Mouse (Mus musculus) B cell, adult 2 months (primary cell): ENCODE results near the gene Gpr146.

Experiments used
- DNase-seq, 2 experiments: peaks; one replicate each; pipeline ENCODE4 v3.0.0; 2022

Gene Gpr146

DNA sequence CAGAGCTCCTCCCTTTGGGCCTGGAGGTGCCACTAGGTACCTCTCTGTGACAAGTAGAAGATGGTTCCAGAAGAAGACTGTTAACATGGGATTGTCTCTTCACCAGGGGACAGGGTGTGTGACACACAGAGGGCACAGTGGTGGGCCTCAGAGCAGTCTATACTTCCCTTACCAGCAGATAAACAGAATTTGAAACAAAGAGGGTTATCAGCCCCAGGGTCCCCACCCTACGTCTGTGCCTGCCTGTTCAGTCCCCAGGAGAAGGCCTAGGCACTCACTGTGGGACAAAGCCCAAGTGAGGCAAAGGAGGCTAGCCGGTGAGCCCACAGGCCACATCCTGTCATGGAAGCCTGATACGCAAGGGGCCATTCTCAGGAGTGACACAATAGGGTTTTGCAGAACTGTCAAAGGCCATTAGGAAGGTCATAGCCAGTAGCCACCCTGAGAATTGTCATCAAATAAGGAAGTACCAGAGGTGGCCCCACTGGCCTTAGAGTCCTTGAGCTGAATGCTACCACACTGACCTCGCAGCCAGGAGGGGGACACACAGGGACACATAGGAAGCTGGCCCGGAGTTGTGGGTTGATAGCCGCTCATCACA is 27.4 kb downstream of the Gpr146 start, which contains the start of gene C130050O18Rik:
Gene C130050O18Rik (plus strand): TSS at position 480 of the 601 bp plus-strand sequence.
- DNase-seq, result no peak

DNA sequence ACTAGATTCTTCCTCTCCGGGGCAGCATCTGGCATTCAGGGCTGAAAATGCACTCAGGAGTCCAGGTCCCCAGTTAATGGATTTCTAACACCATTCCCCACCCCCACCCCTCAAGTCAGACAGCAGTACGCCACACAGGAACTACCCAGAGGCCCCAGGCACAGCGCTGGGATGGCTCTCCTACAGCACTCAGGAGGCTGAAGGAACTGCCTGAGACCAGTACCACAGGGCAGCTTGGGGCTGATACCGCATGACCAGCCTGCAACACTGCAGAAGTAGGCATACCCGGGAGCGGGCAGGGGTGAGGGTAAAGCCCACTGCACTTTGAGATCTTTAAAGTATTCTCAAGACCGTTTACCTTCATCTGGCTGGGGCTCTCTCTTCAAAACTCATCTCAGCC is 28.0 kb downstream of the Gpr146 start:
- DNase-seq, result no peak

DNA sequence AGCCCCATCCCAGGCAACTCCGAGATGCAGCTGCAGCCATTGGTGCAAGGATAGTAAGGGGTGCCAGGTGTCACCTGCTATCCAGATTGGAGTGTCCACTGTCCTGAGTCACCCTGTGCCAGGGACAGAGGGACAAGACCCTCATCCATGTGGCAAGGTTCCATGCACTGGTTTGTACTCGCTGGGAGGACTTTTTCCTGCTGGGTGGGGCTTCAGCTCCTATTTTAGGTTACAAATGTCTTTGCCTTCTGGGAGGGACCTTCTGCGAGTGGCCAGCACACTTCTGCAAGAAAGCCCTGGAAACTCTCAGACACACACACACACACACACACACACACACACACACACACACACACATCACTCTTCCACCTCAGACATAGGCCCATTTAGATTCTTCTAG is 28.5 kb downstream of the Gpr146 start:
- no peak for DNase-seq

DNA sequence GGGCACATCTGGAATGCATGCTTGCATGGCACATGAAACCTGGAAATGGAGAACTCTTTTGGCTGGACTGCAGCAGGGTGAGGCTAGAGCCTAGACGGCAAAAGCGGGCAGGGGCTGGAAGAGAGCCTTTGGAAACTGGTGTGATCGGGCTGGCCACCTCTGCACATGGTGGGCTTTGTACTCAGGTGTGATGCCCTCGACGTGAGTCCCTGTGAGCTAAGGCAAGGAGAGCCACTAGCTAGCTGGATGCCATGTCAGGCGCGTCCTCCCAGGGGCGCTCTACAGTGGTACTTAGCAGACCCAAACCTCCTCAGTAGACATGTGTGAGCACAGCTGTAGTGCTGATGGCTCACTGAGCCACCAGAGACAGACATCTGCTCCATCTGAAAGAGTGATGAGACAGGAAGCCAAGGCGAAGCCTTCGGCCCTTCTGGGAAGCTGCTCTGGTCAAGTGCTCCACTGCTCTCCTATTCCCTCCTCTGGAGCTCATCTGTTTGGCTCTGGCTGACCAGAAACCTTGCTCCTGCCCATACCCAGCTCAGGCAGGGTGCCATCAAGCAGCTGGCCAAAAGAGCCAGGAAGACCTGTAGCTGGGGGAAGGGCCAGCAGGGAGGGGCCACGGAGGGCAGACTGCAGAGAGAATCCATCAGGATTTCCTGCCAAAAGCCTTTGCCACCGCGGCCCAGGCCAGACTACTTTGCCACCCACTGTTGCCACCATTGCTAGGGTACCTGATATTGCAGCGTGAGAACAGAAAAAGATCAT is 29.8 kb downstream of the Gpr146 start:
- peak in 1 of 2 experiments; percentile 18 for DNase-seq

DNA sequence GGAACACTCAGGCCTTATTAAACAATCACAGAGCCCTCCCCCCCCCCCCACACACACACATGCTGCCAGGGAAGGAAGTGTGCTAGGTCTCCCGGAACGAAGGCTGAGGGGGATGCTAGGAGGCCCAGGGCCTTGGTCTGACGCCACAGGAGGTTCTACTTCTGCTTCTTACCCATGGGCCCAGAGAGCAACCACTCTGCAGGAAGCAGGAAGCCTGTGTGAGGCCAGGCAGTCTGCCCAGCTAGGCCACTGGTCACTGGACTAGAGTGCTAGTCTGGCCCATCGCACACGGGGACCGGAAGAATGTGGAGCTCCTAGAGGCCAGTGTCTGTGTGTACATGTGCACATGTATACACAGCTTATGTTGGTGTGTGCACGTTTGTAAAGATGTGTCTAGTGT is 31.0 kb downstream of the Gpr146 start:
- DNase-seq, result peak; percentile 53 to 63

DNA sequence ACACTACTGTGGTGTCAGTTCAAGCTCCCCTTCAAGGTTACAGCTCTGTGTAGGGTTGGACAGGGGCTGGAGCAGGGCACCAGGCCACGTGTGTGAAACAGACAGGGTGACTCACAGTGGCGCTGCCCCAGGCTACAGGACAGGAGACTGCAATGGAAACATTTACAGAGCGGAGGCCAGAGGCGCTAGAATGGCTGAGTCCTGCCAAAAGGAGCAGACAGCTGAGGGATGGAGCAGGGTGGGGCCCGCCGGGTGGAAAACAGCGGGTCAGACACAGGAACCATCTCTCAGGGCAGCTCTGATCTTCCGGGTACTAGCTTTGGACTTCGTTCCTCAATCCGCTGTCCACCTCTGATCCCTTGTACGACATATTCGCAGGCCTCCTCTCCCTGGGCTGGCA is 31.9 kb downstream of the Gpr146 start:
- DNase-seq, result no peak

DNA sequence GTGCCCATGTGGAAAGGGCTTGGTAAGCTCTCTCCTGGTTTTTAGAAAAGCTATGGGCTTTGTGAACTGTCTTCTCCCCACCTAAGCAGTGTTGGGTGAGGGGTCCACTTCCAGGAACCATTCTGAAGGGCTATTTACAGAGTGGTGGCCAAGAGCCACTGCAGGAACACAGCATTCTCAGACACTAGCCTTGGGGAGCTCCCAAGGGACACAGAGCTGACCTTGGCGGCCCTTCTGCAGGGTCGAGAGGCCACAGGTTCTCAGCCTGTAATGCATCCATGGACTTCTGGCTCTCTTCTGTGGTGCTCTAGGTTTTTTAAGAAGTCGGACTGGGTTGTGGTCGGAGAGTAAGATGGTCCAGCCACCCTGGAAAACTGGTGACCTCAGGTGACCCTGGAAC is 32.6 kb downstream of the Gpr146 start:
- DNase-seq, result no peak

DNA sequence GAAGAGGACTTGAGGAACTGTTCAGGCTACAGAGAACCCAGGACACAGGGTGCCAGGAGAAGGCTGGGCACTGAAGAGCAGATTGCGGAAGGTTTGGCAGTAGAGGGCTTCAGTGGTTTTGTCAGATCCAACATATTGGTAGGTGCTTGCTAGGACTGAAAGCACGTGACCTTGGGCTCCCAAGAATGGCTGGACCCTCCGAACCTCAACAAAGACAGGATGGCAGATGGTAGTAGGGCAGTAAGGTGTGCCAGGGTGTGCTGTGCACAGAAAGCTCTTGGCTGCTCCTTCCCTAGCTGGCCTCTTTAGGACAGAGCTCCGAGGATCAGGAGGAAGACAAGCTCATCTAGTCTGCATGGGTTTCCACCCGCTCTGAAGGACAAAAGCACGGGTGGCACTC is 33.6 kb downstream of the Gpr146 start:
- no peak for DNase-seq

DNA sequence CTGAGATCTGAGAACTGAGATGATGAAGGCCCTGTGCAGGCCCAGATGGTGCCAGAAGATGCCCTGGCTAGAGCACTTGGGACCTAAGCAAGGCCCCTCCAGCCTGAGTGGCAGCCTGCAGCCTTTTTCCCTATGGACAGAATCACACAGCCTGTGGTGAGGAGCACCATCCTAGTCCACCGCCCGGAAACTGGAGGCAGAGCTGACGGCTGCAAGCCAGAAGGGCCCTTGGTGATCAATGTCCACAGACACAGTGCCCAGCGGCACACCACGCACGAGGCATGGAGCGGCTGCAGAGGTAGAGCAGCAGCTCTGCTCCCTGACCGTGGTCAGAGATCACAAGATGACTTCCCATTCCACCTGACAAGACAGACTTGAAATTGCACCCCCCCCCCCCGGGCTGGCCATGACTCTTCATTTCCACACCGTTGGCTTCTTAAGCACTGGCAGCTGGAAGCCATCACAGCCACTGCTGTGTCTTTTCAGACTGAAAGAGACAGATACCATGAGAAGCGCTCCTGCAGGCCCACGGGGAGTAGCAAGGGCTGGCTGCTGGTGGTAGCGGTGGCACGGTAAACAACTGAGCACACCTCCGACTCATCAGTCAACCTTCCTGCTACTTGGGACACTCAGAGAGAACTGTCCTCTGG is 34.3 kb downstream of the Gpr146 start:
- DNase-seq, result no peak

DNA sequence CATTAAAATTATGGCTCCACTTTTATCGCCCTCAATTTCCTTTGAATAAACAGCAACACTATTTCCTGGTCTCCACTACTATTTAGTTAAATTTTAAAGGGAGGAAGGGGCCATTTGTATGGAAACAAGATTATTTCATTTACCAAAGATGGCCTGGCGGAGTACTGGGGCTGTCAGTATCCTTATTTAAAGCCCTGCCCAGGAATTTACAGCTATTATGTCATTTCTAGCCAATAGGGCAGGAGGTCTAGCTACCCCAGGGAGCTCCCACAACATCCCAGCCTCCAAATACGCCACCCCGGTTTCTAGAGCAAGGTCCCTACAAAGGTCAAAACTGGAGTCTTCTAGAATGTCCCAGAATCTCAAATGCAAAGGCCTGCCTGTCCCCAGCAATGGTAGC is 36.0 kb downstream of the Gpr146 start:
- no peak for DNase-seq

DNA sequence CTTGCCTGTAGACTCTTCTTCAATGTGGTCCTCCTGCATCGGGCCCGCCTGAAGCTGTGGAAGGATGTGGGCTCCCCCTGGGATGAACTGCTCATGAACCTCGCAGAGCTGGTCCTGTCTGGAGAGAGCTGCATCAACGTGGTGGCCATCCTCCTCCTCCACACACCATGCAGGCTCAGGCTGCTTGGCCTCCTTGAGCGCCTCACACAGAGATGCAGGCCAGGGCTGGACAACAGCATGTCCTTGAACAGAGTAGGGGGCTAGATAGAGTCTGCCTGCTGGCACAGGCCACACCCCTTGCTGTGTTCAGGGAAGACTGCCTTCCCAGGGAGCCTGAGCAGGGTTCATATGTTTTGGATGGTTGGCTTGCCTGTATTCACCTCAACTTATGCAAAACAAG is 37.5 kb downstream of the Gpr146 start:
- no peak for DNase-seq

DNA sequence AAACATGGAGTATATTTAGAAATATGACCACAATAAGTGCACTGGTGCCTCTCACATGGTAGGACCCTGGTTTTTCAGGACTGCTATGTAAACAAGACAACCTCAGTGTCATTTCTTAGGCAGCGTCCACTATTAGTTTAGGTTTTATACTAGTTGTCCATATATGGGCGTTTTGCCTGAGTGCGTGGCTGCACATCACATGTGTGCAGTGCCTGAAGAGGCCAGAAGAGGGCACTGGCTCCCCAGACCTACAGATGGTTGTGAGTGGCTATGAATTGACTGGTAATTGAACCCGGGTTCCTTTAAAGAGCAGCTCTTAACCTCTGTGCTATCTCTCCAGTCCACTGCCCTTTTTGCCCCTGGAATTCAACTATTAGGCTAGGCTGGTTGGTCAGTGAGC is 39.4 kb downstream of the Gpr146 start:
- peak; percentile 41 to 44 for DNase-seq

DNA sequence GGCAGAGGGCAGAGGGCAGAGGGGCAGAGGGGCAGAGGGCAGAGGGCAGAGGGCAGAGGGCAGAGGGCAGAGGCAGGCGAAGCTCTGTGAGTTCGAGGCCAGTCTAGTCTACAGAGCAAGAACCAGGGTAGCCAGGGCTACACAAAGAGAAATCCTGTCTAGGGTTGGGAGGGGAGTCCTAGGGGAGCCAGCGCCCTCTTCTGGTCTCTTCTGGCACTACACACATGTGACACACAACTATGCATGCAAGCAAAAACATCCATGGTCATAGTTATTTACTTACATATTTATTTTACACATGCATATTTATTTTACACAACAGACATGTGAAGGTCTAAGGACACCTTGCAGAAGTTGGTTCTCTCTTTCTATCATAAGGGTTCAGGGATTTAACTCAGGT is 40.0 kb downstream of the Gpr146 start:
- peak; percentile 17 to 27 for DNase-seq

DNA sequence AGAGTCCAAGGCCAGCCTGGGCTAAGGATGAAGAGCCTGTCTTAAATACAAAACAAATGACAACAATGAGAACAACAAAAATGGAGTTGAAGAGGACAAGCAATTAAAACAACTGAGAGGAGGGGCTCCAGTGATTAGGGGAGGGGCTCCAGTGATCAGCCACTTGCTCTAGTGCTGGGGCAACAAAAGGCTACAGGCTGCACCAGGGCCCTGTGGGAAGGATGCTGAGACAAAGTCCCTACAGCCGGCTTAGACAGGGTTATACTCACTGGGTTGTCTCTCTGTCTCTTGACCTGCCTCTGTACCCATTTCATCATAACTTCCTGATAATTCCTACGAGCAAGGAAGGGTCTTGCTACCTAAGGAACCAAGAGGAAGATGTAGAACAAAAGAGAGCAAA is 40.6 kb downstream of the Gpr146 start:
- DNase-seq, result no peak

DNA sequence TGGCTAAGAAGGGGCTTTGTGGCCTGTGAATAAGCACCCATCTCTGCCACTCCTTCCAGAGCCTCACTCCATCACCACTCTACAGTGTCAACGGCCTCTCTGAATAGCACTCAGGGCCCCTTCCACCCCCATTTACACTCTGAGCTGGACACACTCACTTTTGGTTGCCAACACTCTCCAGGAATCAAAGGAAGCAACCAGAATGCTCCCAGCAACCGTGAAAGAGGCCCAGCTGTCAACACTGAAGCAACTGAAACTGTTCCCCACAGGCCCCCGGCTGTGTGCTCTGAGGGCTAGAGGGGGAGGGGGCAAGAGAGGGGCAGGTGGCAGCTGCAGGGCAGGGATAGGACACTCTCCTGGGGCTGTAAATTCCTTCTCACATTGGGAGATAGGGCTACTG is 41.1 kb downstream of the Gpr146 start:
- no peak for DNase-seq

DNA sequence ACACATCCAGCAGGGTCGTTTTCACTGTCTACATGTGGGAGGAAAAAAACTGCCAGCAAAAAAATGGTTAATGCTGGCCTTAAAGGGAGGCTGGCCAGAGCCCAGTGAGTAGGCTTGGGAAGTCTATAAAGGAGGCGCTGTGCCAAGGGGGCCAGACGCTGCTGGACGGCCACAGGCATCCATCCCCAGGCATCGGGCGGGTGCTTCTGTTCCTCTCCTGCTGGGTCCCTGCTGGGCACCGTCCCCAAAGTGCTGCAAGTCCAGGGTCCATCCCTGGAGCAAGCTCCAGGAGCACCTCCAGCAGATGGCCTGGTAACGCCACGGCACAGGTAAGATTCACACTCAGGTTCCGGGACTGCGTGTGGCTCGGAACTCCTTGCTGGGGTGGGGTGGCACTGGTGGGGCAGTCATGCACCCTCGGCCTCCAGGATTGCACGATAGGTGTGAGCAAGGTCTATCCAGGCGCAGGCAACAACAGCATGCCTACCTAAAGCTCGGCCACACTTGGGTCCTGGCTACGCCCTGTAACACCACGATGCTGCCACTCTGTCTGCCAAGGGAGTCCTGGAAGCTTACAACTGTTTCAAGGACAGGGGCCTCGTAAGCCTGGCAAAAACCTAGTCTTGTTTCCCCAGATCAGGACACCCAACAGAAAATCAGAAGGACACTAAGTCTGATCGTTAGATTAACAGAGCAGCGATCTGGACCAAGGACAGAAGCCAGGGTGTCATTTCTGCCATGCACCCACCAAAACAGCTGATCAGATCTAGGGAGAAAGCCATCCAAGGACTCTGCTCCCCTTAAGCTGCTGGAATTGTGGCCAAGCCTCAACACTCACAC is 45.7 kb downstream of the Gpr146 start, which contains the start of gene Gper1:
Gene Gper1 (plus strand): TSS at position 126 of the 840 bp plus-strand sequence.
- no peak for DNase-seq

DNA sequence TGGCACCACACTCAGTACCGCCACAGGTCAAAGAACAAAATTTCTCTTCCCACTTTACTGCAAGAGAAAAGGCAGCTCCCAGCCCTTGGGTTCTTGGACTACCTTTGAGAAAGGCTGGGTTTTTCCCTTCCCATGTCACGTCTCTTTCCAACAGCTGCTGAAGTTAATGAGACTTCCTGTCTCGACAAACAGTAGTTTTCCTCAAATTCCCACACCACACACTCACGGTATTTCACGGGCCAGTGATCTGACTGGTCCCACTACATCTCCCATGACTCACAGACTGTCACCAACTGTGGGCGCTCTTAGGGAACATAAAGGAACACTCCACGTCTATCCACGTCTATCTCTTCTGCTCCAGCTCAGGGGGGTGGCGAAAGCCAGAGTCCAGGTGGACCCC is 47.7 kb downstream of the Gpr146 start:
- no peak for DNase-seq

DNA sequence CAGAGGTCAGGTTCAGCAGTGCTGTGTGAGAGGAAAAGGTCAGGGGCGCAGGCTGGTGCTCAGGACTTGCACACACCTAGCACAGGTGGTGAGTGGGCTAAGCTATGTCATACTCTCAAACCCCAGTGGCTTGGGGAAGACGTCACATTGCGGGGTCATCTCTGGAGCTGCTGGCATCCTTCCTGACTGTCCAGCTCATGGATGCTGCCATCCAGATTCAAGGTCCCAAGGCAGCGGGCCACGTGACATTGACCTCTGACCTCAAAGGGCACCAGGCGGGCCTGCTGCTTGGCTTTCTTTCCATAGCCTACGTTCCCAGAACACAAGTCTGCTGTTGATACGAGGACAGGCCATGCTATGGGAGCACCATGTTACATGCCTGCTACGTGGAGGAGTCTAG is 49.5 kb downstream of the Gpr146 start:
- DNase-seq, result no peak

DNA sequence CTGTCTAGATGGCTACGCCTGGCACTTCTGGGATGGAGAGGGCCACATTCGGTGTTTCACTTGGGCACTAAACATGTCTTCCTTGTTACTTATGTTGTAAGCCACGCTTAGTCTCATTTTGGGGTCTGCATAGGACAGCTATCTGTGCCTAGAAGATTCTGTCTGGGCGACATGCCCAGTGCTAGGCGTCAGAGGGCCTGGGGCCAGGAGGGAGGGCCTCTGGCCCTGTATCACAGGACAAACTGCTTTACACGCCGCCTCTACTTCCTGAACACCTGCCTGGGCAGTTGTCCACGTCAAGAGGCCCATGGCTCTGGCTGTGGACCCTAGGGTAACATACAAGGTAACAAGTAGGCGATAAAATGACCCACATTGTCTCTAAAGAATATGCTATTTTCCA is 50.5 kb downstream of the Gpr146 start:
- no peak for DNase-seq

DNA sequence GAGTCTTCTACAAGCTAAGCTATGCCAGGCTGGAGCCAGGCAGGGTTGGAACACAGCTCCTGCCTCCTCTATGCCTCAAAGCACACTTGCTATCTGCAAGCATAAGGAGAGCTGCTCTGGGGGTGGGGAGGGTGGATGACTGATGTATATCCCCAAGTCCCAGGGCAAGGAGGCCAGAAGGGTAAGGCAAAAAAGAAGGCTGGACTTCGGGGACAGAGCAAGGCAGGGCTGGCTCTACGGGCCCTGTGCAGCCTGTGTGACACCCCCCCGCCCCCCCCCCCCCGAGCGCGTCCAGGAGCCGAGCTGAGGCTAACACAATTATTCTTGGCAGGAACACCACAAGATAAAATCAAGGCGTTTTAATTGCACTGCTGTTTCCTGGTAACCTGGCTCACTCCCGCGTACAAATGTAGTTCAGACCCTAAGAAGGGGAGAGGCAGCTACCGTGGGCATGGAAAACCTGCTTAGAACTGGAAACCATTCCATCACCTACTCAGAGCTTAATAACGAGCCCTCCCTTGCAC is 52.4 kb downstream of the Gpr146 start:
- no peak for DNase-seq

DNA sequence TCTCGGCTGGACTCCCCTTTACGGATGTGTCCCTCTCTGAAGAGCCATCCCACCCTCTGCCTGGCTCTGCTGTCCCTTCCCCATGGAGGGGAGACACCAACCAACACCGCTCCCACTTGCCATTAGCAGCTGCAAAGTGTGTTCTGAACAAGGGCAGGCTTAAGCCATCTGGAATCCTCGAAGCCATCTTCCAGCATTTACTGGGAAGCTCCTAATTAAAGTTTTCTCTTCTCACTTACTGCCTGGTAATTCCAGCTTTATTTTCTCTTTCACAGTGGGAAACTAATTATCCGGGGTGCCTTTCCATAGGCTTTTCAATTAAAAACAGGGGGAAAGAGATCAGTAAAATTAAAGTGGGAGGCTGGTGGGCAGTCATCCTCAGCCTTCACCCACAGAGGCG is 54.8 kb downstream of the Gpr146 start:
- DNase-seq, result no peak

DNA sequence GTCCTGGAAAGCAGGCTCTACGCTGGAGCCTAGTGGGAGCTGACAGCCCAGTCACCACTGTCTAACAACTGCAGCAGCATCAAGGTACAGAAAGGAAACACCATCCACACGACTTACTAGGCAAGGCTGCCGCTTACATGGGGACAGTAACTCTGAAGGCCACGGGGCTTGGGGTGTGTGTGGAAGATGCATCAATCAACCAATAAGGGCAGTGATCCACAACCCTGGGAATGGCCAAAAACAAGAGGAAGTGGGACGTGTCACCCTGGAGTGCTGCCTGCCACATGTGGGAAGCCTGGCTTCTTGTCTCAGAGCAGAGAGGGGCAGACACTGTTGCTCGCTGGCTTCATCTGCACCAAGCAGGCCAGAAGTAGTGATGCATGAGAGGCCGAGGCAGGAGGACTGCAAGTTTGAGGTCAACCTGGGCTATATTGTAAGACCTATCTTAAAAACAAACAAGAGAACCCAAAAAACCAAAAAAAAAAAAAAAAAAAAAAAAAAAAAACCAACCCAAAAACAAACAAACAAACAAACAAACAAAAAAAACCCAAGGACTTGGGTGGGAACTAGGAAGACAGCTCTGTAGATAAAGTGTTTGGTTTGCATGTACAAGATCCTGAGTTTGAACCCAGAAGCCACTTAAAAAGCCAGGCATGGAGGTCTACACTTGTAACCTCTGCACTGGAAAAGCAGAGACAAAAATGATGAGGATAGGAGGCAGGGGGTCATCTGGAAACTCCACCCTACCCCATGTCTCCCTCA is 55.4 kb downstream of the Gpr146 start:
- DNase-seq, result no peak
